Mouse (Mus musculus): ENCODE data around the gene Cisd3. TPM values are rescaled to one million over a fixed set of nuclear protein-coding genes. Genes with fewer than 3 reads are reported as not detected.

Cisd3 gene
- total RNA-seq, 1 experiment, result 49.9 TPM

DNA sequence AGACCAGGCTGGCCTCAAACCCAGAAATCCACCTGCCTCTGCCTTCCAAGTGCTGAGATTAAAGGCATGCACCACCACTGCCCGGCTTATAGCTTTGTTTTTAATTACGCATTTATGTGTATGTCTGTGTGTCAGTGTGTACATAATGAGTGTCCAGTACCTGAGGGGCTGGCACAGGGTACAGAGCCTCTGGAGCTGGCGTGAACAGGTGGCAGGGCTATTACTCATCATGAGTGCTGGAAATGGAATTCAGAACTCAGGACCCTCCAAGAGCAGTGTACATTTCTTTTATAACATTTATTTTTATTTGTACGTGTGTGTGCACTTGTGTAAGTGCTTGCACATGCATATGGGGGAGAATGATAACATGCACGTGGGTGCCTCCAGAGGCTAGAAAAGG is 51.0 kb downstream of the Cisd3 start:
- TF ChIP-seq ZNF384 (IDR thresholded peaks at IDR 0.05; ENCODE audit: low read depth, low read length) (no peak), MAFK (IDR thresholded peaks at IDR 0.05; ENCODE audit: insufficient read depth, low read depth, low read length) (no peak), HCFC1 (IDR thresholded peaks at IDR 0.05; ENCODE audit: borderline replicate concordance, insufficient read depth, low read length) (no peak), CHD2 (IDR thresholded peaks at IDR 0.05; ENCODE audit: low read depth, low read length) (no peak), ZC3H11A (IDR thresholded peaks at IDR 0.05; ENCODE audit: borderline replicate concordance, low read depth, low read length) (no peak)
- Histone ChIP-seq H3K4me1 (ENCODE audit: control insufficient read depth in 2 of 2, insufficient read depth in 2 of 2, low read length in 2 of 2, poor library complexity in 1 of 2) (peaks cover 0 to 11% of the 10 kb centered on the region in 2 experiments; a peak in 2 of 4 replicates), H3K9ac (ENCODE audit: insufficient read depth, low read depth, low read length, poor library complexity, severe bottlenecking) (no peak overlapping the region), H3K9me3 (ENCODE audit: control insufficient read depth, insufficient read depth, low read depth, low read length) (no peaks in the 10 kb centered on the region), H3K27ac (ENCODE audit: insufficient read depth, low read depth, low read length, poor library complexity, severe bottlenecking) (no peak overlapping the region), H3K4me3 (ENCODE audit: insufficient read depth in 1 of 2, low read depth in 1 of 2, low read length in 2 of 2, poor library complexity in 1 of 2, severe bottlenecking in 1 of 2) (no peak overlapping the region), H3K36me3 (ENCODE audit: control insufficient read depth, insufficient read depth, low read length, poor library complexity, severe bottlenecking) (peaks cover 2% of the 10 kb centered on the region; the same call in 1 of the 2 replicates)
- DNase-seq (ENCODE audit: low read depth, low spot score), result no peak
- in situ Hi-C loops (cut with MboI; ENCODE audit: low sequenced_read_pairs in 2 of 2, unreplicated experiment in 2 of 2), result no loop called here

DNA sequence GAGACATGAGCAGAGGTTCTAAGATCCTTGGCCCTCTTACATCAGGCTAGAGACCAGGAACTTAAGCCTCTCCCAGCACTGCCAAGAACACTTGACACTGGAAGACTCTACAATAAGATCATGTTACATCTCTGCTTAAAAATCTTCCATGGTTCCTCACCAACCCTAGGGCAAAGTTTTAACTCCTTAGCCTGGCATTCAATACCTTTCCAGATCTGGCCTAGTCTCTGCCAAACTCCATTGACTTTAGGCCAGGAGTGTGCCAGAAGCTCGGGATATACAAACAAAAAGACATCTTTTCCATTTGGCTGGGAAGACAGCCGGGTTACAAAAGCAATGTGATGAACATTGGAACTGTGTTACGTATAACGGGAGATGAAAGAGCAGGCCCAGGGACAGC is 52.0 kb downstream of the Cisd3 start:
- H3K4me1 ChIP-seq (ENCODE audit: control insufficient read depth in 2 of 2, insufficient read depth in 2 of 2, low read length in 2 of 2, poor library complexity in 1 of 2), result peaks cover 0 to 17% of the 10 kb centered on the region in 2 experiments; a peak in 2 of 4 replicates
- H3K9ac ChIP-seq (ENCODE audit: insufficient read depth, low read depth, low read length, poor library complexity, severe bottlenecking), result no peak overlapping the region
- no peak for DNase-seq (ENCODE audit: low read depth, low spot score)
- H3K27ac ChIP-seq (ENCODE audit: insufficient read depth, low read depth, low read length, poor library complexity, severe bottlenecking), result no peak overlapping the region
- H3K4me3 ChIP-seq (ENCODE audit: insufficient read depth in 1 of 2, low read depth in 1 of 2, low read length in 2 of 2, poor library complexity in 1 of 2, severe bottlenecking in 1 of 2), result no peak overlapping the region
- TF ChIP-seq MAFK (IDR thresholded peaks at IDR 0.05; ENCODE audit: insufficient read depth, low read depth, low read length), result no peak
- TF ChIP-seq CHD2 (IDR thresholded peaks at IDR 0.05; ENCODE audit: low read depth, low read length), result no peak
- no peak for TF ChIP-seq ZC3H11A (IDR thresholded peaks at IDR 0.05; ENCODE audit: borderline replicate concordance, low read depth, low read length)
- no peak for TF ChIP-seq ZNF384 (IDR thresholded peaks at IDR 0.05; ENCODE audit: low read depth, low read length)
- no peak for TF ChIP-seq HCFC1 (IDR thresholded peaks at IDR 0.05; ENCODE audit: borderline replicate concordance, insufficient read depth, low read length)
- in situ Hi-C loops (cut with MboI; ENCODE audit: low sequenced_read_pairs in 2 of 2, unreplicated experiment in 2 of 2), result no loop called here
- no peaks in the 10 kb centered on the region; the same call in 1 of the 2 replicates for H3K36me3 ChIP-seq (ENCODE audit: control insufficient read depth, insufficient read depth, low read length, poor library complexity, severe bottlenecking)
- no peaks in the 10 kb centered on the region for H3K9me3 ChIP-seq (ENCODE audit: control insufficient read depth, insufficient read depth, low read depth, low read length)

Other genes starting within 250 kb of the Cisd3 start
- gene 4933428G20Rik, start 185.5 kb upstream of the Cisd3 start, total RNA-seq (2012; rRNA removed), result 0.36 and 0.63 TPM in 2 replicates
- gene Srcin1, start 109.6 kb upstream of the Cisd3 start, total RNA-seq (2012; rRNA removed), result 2.4 and 4.1 TPM in 2 replicates
- 100 and 109 TPM in 2 replicates for gene Epop, start 56.1 kb upstream of the Cisd3 start, total RNA-seq (2012; rRNA removed)
- 113 and 142 TPM in 2 replicates for gene Mllt6, start 22.4 kb upstream of the Cisd3 start, total RNA-seq (2012; rRNA removed)
- gene Pcgf2, start 14.7 kb downstream of the Cisd3 start, total RNA-seq (2012; rRNA removed), result 20.1 and 28.4 TPM in 2 replicates
- gene Psmb3, start 17.6 kb downstream of the Cisd3 start, total RNA-seq (2012; rRNA removed), result 522 and 677 TPM in 2 replicates
- gene Pip4k2b, start 58.9 kb downstream of the Cisd3 start, total RNA-seq (2012; rRNA removed), result 26.5 and 31.3 TPM in 2 replicates
- 14.0 and 18.5 TPM in 2 replicates for gene Cwc25, start 80.7 kb downstream of the Cisd3 start, total RNA-seq (2012; rRNA removed)
- gene 1700001P01Rik, start 90.1 kb downstream of the Cisd3 start, total RNA-seq (2012; rRNA removed), result 2.3 TPM in 2 replicates
- 1,213 and 1,430 TPM in 2 replicates for gene Rpl23, start 96.6 kb downstream of the Cisd3 start, total RNA-seq (2012; rRNA removed)
- 108 and 147 TPM in 2 replicates for gene Lasp1, start 113.2 kb downstream of the Cisd3 start, total RNA-seq (2012; rRNA removed)
- 3.0 and 4.1 TPM in 2 replicates for gene B230217C12Rik, start 155.0 kb downstream of the Cisd3 start, total RNA-seq (2012; rRNA removed)
- gene Fbxo47, start 198.3 kb downstream of the Cisd3 start, total RNA-seq (2012; rRNA removed), result 2.2 and 4.1 TPM in 2 replicates

Data from ES-E14 (cell line).